Mouse (Mus musculus): Measurements from ENCODE around the gene Ap4s1. TPM values are rescaled to one million over a fixed set of nuclear protein-coding genes. Genes with fewer than 3 reads are reported as not detected.

The Ap4s1 gene
- total RNA-seq, 2 experiments from 2014 or later = 43.7 to 44.7 TPM

DNA sequence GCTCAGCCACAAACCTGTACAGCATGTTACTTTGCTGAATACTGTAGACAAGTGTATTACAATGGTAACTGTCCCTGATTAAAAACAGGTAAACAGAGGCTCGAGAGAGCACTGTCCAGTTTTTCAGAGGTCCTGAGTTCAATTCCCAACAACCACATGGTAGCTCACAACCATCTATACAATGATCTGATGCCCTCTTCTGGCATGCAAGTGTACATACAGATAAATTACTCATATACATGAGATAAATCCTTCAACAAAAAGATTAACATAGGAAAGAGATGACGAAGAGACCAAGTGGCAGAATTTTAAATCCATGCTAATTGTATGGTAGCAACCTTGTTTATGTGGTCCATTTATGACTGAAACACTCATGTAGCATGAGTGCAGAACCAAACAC lies 56.5 kb downstream of the Ap4s1 start:
- TF ChIP-seq CTCF (conservative IDR thresholded peaks at IDR 0.05) = peak; percentile 58
- no peak for DNase-seq (ENCODE audit: low spot score in 2 of 2)
- no peak overlapping the region for H3K4me3 ChIP-seq
- no peak overlapping the region for H3K27ac ChIP-seq

GRCm38 (mm10) chr12:51755938-51756598 lies 65.2 kb downstream of the Ap4s1 start:
- H3K4me3 ChIP-seq = no peak overlapping the region
- H3K27ac ChIP-seq = no peak overlapping the region
- TF ChIP-seq CTCF (conservative IDR thresholded peaks at IDR 0.05) = no peak
- no peak for DNase-seq (ENCODE audit: low spot score in 2 of 2)

GRCm38 (mm10) chr12:51756599-51756961 lies 65.7 kb downstream of the Ap4s1 start:
- no peak overlapping the region for H3K4me3 ChIP-seq
- TF ChIP-seq CTCF (conservative IDR thresholded peaks at IDR 0.05) = no peak
- no peak for DNase-seq (ENCODE audit: low spot score in 2 of 2)
- H3K27ac ChIP-seq = no peak overlapping the region

DNA sequence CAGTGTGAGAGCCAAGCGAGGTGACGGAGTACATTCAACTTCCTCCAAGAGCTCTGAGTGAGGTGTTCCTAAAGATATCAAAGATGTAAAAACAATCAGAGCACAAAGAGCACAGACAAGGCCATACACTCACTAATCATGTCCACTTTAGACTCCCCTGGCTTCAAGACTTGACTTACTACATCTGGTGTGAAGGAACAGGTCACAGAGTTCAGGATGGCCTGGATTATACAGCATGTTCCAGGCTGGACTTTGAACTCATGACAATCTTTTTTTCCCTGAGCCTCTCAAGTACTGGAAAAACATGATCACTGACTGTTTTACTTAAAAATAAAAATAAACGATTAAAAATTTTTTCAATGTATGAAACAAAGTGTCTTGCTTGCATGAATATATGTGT lies 68.5 kb downstream of the Ap4s1 start:
- no peak for TF ChIP-seq CTCF (conservative IDR thresholded peaks at IDR 0.05)
- DNase-seq (ENCODE audit: low spot score in 2 of 2) = no peak
- H3K27ac ChIP-seq = no peak overlapping the region

DNA sequence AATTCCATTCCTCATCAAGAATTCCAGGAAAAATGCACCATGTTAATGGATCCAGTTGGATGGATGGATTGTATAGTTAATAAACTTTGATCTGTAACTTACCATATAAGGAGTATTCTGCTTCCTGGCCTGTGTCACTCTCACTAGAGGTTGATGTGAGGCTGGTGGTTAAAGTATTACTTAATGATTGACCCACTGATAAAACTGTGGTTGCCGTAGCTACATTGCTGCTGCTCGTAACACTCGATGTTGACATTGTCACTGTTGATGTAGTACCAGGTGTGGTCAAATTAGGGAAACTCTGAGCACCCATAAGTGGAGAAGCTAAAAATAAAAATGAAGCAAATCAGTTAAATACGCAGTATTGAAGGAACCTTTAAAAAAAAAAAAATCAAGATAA lies 76.6 kb downstream of the Ap4s1 start:
- no peak for DNase-seq (ENCODE audit: low spot score in 2 of 2)
- Histone ChIP-seq H3K27ac (no peak overlapping the region), H3K4me3 (no peak overlapping the region)
- no peak for TF ChIP-seq CTCF (conservative IDR thresholded peaks at IDR 0.05)

More for the DNA sequence above, 68.5 kb downstream of the Ap4s1 start:
- H3K4me3 ChIP-seq = no peak overlapping the region

GRCm38 (mm10) chr12:51768702-51769101 lies 77.9 kb downstream of the Ap4s1 start:
- no peak for TF ChIP-seq CTCF (conservative IDR thresholded peaks at IDR 0.05)
- Histone ChIP-seq H3K4me3 (no peak overlapping the region), H3K27ac (no peak overlapping the region)

DNA sequence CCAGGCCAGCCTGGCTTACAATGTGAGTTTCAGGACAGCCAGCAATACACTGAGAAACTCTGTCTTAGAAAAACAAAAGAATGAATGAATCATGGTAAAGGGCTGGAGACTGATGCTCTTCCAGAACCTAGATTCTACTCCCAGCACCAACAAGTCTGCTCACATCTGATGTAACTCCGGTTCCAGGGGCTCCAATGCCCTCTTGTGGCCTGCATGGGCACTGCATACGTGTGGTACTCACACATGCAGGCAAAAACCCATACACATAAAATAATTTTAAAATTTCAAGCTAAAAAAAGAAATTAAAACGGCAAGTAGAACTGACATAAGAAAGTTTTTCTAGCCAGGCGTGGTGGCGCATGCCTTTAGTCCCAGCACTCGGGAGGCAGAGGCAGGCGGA lies 94.0 kb downstream of the Ap4s1 start:
- TF ChIP-seq CTCF (conservative IDR thresholded peaks at IDR 0.05) = peak; percentile 66
- DNase-seq (ENCODE audit: low spot score in 2 of 2) = no peak
- no peak overlapping the region for H3K4me3 ChIP-seq
- no peak overlapping the region for H3K27ac ChIP-seq

More at GRCm38 (mm10) chr12:51768702-51769101, 77.9 kb downstream of the Ap4s1 start:
- no peak for DNase-seq (ENCODE audit: low spot score in 2 of 2)

Other genes with a start within 250 kb of the Ap4s1 start
- 1 to 10 TPM; 3.7 to 4.0 TPM for gene Coch, start 97.7 kb upstream of the Ap4s1 start, total RNA-seq (2021)
- 10 to 100 TPM; 90.6 to 92.0 TPM for gene Strn3, start 864 bp downstream of the Ap4s1 start, total RNA-seq (2021)
- gene Hectd1, start 138.5 kb downstream of the Ap4s1 start, total RNA-seq (2021) = 10 to 100 TPM; 84.2 to 84.3 TPM